Mouse (Mus musculus): ENCODE results near the gene Tpcn2. TPM values are rescaled to one million over a fixed set of nuclear protein-coding genes. Genes with fewer than 3 reads are reported as not detected.

Tpcn2 gene
- total and polyA plus RNA-seq, 3 experiments: 3.7 to 7.3 (median 7.2) TPM

GRCm38 (mm10) chr7:145190520-145190919 is 93.3 kb downstream of the Tpcn2 start:
- no peak overlapping the region for H3K9ac ChIP-seq (ENCODE audit: insufficient read depth, low read depth)
- H3K4me2 ChIP-seq (ENCODE audit: insufficient read depth, low read depth, poor library complexity, severe bottlenecking): no peak overlapping the region
- H3K4me1 ChIP-seq (ENCODE audit: control insufficient read depth in 1 of 2, insufficient read depth in 2 of 2): no peaks in the 10 kb centered on the region
- DNase-seq (ENCODE audit: extremely low read depth): no peak
- no peaks in the 10 kb centered on the region for H3K36me3 ChIP-seq (replicated peaks in 1 of 2; ENCODE audit: control insufficient read depth in 1 of 2, insufficient read depth in 1 of 2, low read length in 1 of 2)
- TF ChIP-seq MAFK (IDR thresholded peaks at IDR 0.05; ENCODE audit: insufficient replicate concordance, low read length) (no peak), USF2 (conservative IDR thresholded peaks at IDR 0.05; ENCODE audit: low read depth, low read length) (no peak), KAT2A (IDR thresholded peaks at IDR 0.05; ENCODE audit: insufficient replicate concordance, low read length) (no peak), ZNF384 (IDR thresholded peaks at IDR 0.05; ENCODE audit: low read depth, low read length) (no peak), E2F4 (IDR thresholded peaks at IDR 0.05; ENCODE audit: insufficient replicate concordance, low read depth, low read length) (no peak)
- dilution Hi-C loops (cut with MboI; ENCODE audit: extremely low pct_ligation_motif_present, extremely low pct_unique_long_range_greater_than_20kb, low sequenced_read_pairs) (no loop called here), in situ Hi-C loops (cut with MboI; ENCODE audit: low pct_ligation_motif_present, low pct_unique_long_range_greater_than_20kb, low sequenced_read_pairs) (no loop called here)
- H3K27ac ChIP-seq (ENCODE audit: insufficient read depth, low read depth): no peak overlapping the region
- no peaks in the 10 kb centered on the region for H3K9me3 ChIP-seq (replicated peaks; ENCODE audit: low read length)
- H3K27me3 ChIP-seq (replicated peaks): peaks cover 87% of the 10 kb centered on the region
- no peak overlapping the region for H3K4me3 ChIP-seq (replicated peaks in 1 of 3; ENCODE audit: low read depth in 2 of 3, low read length in 2 of 3, poor library complexity in 1 of 3)
- no peaks in the 10 kb centered on the region for H3K79me2 ChIP-seq (replicated peaks; ENCODE audit: control insufficient read depth, extremely low read depth, insufficient read depth, poor library complexity, severe bottlenecking)

- DNase-seq (ENCODE audit: extremely low read depth): no peak
- no peak overlapping the region for H3K4me2 ChIP-seq (ENCODE audit: insufficient read depth, low read depth, poor library complexity, severe bottlenecking)
- no peak overlapping the region for H3K4me3 ChIP-seq (replicated peaks in 1 of 3; ENCODE audit: low read depth in 2 of 3, low read length in 2 of 3, poor library complexity in 1 of 3)
- H3K79me2 ChIP-seq (replicated peaks; ENCODE audit: control insufficient read depth, extremely low read depth, insufficient read depth, poor library complexity, severe bottlenecking): no peaks in the 10 kb centered on the region
- TF ChIP-seq RAD21 (IDR thresholded peaks at IDR 0.05; ENCODE audit: low read depth, low read length) (no peak), MEF2A (IDR thresholded peaks at IDR 0.05; ENCODE audit: borderline replicate concordance, low read depth, low read length) (no peak), UBTF (IDR thresholded peaks at IDR 0.05; ENCODE audit: low read depth, low read length) (no peak), NRF1 (IDR thresholded peaks at IDR 0.05; ENCODE audit: low read depth, low read length) (no peak), MYC (IDR thresholded peaks at IDR 0.05; ENCODE audit: low read depth, low read length) (no peak), PAX5 (IDR thresholded peaks at IDR 0.05; ENCODE audit: low read length) (no peak)
- H3K36me3 ChIP-seq (replicated peaks in 1 of 2; ENCODE audit: control insufficient read depth in 1 of 2, insufficient read depth in 1 of 2, low read length in 1 of 2): no peaks in the 10 kb centered on the region
- H3K9ac ChIP-seq (ENCODE audit: insufficient read depth, low read depth): no peak overlapping the region
- no peaks in the 10 kb centered on the region for H3K4me1 ChIP-seq (ENCODE audit: control insufficient read depth in 1 of 2, insufficient read depth in 2 of 2)
- in situ Hi-C loops (cut with MboI; ENCODE audit: low pct_ligation_motif_present, low pct_unique_long_range_greater_than_20kb, low sequenced_read_pairs): no loop called here
- peaks cover 85% of the 10 kb centered on the region for H3K27me3 ChIP-seq (replicated peaks)
- no peak overlapping the region for H3K27ac ChIP-seq (ENCODE audit: insufficient read depth, low read depth)
- H3K9me3 ChIP-seq (replicated peaks; ENCODE audit: low read length): no peaks in the 10 kb centered on the region
- dilution Hi-C loops (cut with MboI; ENCODE audit: extremely low pct_ligation_motif_present, extremely low pct_unique_long_range_greater_than_20kb, low sequenced_read_pairs): no loop called here
Observed at GRCm38 (mm10) chr7:145189342-145189741, 94.5 kb downstream of the Tpcn2 start.

DNA sequence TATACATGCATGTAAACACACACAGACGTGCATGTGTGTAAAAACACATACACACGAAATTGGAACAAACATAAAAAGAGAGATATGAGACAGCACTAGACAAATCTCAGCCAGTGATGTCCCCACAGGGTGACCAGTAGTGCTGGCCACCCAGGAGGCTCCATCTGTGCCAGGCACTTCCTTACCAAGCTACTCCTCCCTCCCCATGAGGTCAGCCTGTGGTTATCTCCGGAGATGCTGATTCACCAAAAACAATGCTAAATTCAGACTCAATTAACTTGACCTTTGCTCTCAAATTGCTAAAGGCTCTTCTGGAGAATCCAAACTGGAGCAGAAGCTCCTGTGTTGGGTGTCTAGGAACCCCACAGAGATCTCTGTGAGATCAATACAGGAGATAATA is 96.0 kb downstream of the Tpcn2 start:
- in situ Hi-C loops (cut with MboI; ENCODE audit: low pct_ligation_motif_present, low pct_unique_long_range_greater_than_20kb, low sequenced_read_pairs): no loop called here
- no peaks in the 10 kb centered on the region for H3K9me3 ChIP-seq (replicated peaks; ENCODE audit: low read length)
- H3K4me1 ChIP-seq (ENCODE audit: control insufficient read depth in 1 of 2, insufficient read depth in 2 of 2): peaks cover 0 to 4% of the 10 kb centered on the region in 2 experiments; a peak in 2 of 4 replicates
- no peak overlapping the region for H3K27ac ChIP-seq (ENCODE audit: insufficient read depth, low read depth)
- no peak overlapping the region for H3K4me3 ChIP-seq (replicated peaks in 1 of 3; ENCODE audit: low read depth in 2 of 3, low read length in 2 of 3, poor library complexity in 1 of 3)
- no peak overlapping the region for H3K9ac ChIP-seq (ENCODE audit: insufficient read depth, low read depth)
- TF ChIP-seq BHLHE40 (IDR thresholded peaks at IDR 0.05; ENCODE audit: low read depth, low read length) (no peak), MAZ (IDR thresholded peaks at IDR 0.05; ENCODE audit: low read depth, low read length) (no peak), CTCF (conservative IDR thresholded peaks at IDR 0.05 in 1 of 2, IDR thresholded peaks at IDR 0.05 in 1 of 2; ENCODE audit: low read depth in 2 of 2, low read length in 2 of 2) (no peak), CHD2 (IDR thresholded peaks at IDR 0.05; ENCODE audit: low read length) (no peak), USF1 (IDR thresholded peaks at IDR 0.05; ENCODE audit: low read depth, low read length) (no peak), TCF12 (IDR thresholded peaks at IDR 0.05; ENCODE audit: low read depth, low read length) (no peak), NRF1 (IDR thresholded peaks at IDR 0.05; ENCODE audit: low read depth, low read length) (no peak), MXI1 (IDR thresholded peaks at IDR 0.05; ENCODE audit: low read depth, low read length) (no peak), ZNF384 (IDR thresholded peaks at IDR 0.05; ENCODE audit: low read depth, low read length) (no peak), UBTF (IDR thresholded peaks at IDR 0.05; ENCODE audit: low read depth, low read length) (no peak), KAT2A (IDR thresholded peaks at IDR 0.05; ENCODE audit: insufficient replicate concordance, low read length) (no peak), SIN3A (IDR thresholded peaks at IDR 0.05; ENCODE audit: low read length) (no peak), MEF2A (IDR thresholded peaks at IDR 0.05; ENCODE audit: borderline replicate concordance, low read depth, low read length) (no peak), CHD1 (IDR thresholded peaks at IDR 0.05; ENCODE audit: low read depth, low read length) (no peak), HCFC1 (IDR thresholded peaks at IDR 0.05; ENCODE audit: low read depth, low read length) (no peak)
- dilution Hi-C loops (cut with MboI; ENCODE audit: extremely low pct_ligation_motif_present, extremely low pct_unique_long_range_greater_than_20kb, low sequenced_read_pairs): no loop called here
- H3K36me3 ChIP-seq (replicated peaks in 1 of 2; ENCODE audit: control insufficient read depth in 1 of 2, insufficient read depth in 1 of 2, low read length in 1 of 2): no peaks in the 10 kb centered on the region
- H3K27me3 ChIP-seq (replicated peaks): peaks cover 86% of the 10 kb centered on the region
- H3K4me2 ChIP-seq (ENCODE audit: insufficient read depth, low read depth, poor library complexity, severe bottlenecking): no peak overlapping the region
- no peak for DNase-seq (ENCODE audit: extremely low read depth)
- no peaks in the 10 kb centered on the region for H3K79me2 ChIP-seq (replicated peaks; ENCODE audit: control insufficient read depth, extremely low read depth, insufficient read depth, poor library complexity, severe bottlenecking)

Data from CH12.LX (cell line).